Mouse (Mus musculus): Measurements from ENCODE around the gene Cldn4.

Cldn4 gene

DNA sequence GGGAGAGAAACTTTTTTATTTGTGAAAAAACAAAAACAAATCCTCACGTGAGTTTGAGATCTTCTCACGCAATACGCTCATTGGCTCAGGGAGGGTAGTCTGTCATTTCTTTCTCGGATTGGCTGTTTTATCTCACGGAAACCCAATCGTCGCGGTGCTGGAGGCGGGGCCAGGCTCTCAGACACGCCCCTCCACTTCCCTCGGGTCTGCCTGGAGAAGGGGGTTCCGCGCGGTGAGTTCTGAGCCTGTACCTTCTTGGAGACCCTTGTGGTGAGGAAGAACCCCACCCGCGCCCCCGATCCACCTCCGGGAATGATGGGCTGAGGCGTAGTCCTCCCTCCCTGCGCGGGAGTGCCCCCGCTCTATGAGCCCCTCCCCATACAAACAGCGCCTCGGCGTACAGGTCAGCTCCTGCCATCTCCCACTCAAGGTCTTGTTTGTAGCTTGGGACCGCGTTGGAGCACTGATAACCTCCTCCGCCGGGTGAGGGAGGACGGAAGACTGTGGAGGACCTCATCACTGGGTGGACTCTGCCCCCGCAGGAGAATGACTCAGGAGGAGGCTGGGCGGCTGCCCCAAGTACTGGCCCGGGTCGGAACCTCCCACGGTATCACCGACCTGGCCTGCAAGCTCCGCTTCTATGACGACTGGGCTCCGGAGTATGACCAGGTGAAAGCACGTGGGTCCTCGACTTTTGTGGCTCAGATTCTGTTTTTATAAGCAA is 14.4 kb downstream of the Cldn4 start, which contains the start of gene Mettl27:
TSS of gene Mettl27 (plus strand) at position 190 of the 724 bp plus-strand sequence.
- peak; percentile 89 for DNase-seq (ENCODE audit: low spot score)

DNA sequence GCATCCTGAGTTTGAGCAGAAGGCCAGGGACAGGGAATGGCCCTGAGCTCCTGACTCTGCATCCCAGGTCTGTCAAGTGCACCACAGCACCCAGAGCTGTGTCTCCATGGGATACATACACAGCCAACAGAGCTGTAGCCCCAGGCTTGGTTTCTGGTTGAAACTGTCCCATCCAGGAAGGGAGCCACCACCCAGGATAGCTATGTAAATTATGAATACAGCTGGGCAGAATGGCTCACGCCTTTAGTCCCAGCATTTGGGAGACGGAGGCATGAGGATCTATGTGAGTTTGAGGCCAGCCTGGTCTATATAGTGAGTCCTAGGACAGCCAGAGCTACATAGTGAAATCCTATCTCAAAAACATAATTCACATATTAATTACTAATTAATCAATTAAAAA is 16.7 kb downstream of the Cldn4 start:
- DNase-seq (ENCODE audit: low spot score): no peak

DNA sequence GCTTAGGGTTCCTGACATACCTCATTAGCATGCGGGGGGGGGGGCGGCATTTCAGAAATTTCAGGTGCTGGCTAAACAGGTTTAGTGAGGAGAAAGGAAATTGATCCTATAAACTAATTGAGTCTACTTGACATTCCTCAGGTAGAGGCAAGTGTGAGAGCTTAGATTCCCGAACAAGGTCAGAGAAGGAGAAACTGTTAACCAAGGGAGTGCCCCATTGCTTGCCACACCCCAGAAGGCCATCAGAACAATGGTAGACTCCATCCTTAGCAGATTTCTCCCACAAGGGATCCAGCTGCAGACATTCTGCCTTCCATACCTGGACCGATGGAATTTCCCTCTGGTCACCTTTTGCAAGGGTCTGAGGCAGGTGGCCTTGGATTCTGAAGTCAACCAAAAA is 20.0 kb downstream of the Cldn4 start:
- DNase-seq (ENCODE audit: low spot score): no peak

DNA sequence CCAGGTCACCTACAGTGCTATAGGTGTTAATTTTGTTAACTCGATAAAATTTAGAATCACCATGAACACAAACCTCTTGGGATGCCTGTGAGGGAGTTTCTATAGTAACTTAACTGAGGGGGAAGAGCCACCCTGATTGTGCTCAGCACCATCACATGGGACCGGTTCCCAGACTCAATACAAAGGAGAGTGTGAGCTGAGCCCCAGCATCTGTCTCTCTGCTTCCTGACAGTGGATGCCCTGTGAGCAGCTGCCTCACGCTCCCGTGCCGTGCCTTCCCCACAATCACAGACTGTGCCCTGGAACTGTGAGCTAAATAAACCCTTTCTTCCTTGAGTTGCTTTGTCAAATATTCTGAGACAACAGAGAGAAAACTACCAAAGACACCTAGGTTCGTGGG is 23.6 kb downstream of the Cldn4 start:
- DNase-seq (ENCODE audit: low spot score): no peak

DNA sequence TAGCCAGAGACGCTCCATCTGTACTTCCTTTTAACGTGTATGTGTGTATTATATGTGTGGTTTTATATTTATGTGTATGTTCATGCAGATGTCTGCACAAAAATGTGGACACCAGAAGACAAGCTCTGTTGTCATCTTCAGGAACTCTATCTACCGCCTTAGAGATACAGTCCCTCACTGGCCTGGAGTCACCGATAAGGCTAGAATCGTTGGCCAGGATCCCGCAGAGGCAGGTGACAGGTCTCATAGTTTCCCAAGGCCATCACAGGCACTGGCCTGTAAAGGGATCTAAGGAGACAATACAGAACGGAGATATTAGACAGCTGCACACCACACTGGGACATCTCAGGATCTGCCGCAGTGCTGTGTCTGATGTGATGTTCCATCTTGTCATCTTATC is 25.6 kb downstream of the Cldn4 start:
- DNase-seq (ENCODE audit: low spot score): peak; percentile 66

DNA sequence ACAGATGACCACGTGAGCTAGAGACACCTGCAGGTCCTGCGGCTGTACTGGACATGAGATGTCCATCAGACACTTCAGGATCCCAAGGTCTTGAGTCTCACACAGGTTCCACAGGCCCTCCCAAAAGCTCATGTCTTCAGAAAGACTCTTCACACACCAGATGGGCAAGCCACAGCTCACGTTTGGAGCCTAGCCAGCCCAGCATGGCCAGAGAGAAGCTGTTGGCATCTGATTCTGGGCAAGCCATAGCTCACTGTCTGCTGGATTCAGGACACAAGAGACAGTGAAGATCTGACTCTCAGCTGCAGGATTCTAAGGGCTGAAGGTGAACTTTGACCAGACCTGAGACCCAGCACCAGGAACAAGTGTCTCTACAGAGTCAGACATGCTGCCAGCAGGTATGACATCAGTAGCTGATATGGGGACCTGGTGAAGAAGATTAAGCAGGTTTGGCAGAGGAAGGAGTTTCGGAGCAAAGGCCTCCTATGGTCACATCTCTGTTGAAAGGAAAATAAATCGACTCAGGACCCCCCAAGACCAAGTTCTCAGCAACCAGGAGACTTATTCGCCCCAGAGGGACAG is 26.5 kb downstream of the Cldn4 start:
- peak; percentile 52 for DNase-seq (ENCODE audit: low spot score)

DNA sequence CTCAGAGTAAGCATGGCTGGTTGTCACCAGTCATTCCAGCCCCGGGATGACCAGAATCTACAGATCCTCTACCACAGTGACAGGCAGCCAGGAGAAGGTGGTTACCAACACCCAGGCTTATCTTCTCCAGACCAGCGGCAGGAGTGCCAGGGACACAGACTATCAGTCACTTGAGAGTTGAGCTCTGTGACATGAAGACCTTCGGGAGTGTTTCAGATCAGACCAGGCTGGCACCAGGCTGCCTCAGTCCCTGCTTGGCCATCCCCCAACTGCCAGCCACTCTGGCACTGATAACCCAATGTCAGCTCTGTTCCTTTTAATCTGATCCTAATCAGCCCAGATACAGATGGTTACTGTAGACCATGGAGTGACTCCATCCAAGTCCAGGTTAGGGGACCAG is 27.6 kb downstream of the Cldn4 start:
- DNase-seq (ENCODE audit: low spot score): peak; percentile 88

DNA sequence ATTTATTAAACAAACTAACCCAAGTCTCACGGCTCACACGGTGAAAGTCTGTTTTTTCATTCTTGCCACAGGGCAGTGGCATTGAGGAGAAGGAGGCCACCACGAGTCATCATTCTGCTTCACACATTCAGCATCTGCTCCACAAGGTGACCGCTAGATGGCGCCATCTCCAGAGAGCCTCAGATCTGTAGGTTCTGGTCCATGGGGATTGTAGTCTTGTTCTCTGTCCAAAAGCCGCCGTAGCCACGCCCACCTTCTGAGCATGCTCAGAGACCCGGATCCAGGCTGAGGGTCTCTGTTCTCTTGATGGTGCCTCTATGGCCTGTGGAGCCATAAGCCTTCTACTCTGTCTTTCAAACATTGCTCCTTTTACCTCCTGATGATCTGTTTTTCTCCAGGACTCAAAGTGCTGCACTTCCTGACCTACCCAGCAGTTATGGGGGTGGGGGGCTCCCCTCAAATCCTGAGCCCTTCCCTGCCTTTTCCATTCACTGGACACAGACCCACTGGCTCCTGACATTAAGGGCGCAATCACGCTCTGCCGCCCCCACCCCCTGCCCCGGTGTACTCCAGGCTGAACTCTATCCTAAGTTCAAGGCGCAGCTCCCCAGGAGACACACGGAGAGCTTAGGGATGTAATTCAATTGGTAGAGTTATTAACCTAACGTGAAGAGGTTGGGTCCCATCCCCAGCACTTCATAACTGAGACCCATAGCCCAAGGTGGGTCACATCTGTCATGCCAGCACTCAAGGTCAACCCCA is 28.5 kb downstream of the Cldn4 start:
- peak; percentile 97 for DNase-seq (ENCODE audit: low spot score)

DNA sequence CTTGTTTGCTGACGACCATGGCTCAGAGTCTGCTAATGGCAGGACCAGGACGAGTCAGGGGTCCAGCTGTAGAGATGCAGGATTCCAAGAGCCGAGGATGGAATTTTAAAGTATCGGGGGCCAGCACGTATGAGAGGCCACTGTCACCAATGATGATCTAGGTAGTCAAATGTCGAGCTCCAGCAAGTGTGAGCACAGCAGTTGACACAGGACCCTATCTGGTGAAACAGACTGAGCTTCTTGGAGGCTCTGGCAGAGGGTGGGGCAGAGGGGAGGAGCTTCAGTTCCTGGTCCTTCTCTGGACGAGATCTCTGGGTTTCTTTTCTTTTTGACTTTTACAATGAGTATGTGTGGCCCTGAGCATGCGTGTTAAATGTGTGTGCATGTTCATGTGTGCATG is 31.4 kb downstream of the Cldn4 start, which contains the start of gene Cldn13:
TSS of gene Cldn13 (minus strand) at position 216 of the 400 bp plus-strand sequence.
- DNase-seq (ENCODE audit: low spot score): peak; percentile 92

DNA sequence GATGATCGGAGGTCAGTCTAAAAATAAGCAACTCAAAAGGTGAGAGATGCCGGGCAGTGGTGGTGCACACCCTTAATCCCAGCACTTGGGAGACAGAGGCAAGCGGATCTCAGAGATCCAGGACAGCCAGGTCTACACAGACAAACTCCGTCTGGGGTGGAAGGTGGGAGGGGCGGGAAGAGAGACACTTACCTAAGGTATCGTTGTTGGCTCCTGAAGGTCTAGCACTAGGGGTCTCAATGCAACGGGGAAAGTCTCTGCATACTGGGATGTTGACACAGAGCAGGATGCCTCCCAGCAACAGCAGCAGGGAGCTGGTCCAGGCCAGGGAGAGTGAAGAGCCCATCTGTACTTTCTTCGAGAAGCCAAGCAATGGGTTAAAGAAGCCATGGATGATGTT is 32.2 kb downstream of the Cldn4 start:
- DNase-seq (ENCODE audit: low spot score): peak; percentile 40

DNA sequence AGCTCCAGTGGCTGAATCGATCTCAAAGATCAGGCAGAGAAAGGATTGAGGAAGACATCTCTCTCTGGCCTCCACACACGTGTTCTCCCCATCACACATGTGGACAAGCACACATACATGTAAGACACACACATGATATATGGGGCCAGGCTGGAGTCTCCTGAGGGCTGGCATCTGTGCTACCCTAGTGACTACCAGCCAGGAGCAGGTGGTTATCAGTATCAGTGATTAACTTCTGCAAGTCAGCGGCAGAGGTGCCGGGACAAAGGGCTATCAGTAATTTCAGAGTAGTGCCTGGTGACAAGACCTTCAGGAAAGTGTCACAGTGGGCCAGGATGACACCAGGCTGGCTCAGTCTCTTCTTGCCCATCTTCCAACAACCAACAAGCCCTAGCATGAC is 33.0 kb downstream of the Cldn4 start:
- peak; percentile 90 for DNase-seq (ENCODE audit: low spot score)

DNA sequence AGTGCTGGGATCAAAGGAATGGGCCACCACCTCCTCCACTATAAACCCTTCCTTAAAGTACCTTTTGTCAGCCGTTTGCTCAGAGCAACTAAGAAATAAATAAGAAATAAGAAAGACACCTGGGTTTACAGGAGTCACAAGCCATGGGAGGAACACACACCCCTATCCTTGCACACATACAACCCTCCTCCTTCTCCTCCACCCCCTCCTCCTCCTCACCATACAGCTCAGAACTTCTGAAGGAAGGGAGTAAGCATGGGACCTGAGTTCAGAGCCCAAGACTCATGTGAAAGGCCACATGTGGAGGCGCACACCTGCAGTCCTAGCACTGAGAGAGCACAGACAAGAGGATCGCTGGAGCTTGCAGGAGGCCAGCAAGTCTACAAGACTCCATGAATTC is 33.4 kb downstream of the Cldn4 start:
- DNase-seq (ENCODE audit: low spot score): no peak

DNA sequence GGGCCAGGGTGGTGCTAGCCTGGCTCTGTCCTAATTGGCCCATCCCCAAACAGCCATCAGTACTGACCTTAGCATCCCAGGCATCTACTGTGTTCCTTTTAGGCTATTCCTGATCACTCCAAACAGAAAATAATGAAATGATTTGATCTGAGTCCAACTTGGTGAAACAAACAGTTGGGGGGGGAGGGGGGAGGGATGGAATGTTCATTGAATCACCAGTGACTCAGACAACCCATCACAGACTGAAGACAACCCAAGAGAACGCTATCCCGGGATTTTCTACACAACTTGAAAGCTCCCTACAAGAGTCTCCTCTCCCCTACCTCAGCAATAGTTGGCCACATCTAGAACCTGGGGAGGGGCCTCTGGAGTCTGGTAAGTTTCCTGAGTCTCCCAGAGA is 34.8 kb downstream of the Cldn4 start:
- no peak for DNase-seq (ENCODE audit: low spot score)

DNA sequence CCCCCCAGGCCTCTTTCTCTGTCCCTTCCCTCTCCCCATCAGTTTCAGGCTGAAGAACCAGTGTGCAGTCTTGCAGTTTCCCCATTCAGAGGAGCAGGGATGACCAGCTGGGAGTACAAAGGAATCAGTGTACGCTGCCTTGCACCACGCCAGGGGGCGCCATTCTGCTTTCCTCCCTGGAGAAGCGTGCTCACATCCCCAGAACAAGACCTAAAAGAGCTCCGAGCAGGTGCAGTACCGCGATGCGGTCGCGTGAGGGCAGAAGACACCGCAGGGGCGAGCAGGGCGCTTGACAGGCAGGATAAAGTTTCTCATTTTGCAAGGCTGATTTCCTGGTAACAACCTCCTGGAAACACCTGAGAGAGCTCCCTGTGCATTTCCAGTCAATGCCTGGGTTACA is 39.6 kb downstream of the Cldn4 start:
- peak; percentile 88 for DNase-seq (ENCODE audit: low spot score)

DNA sequence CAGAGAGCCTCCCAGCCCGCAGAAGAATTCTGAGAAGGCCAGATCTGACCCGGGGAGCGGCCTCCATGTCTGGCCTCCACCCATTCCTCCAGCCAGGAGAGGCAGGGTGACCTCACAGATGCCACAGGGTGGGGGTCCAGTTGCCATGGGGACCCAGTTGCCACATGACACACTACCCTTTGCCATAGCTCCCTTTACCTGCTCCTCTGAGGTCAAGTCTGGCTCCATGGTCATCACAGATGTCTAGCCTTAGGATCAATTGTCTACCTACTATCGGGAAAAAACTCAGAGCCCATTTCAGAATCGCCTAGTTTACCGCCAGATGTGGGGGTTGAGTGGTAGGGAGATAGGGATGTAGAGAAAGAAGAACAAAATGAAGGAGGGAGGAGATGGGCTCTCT is 40.1 kb downstream of the Cldn4 start, which contains the start of gene Tmem270:
TSS of gene Tmem270 (minus strand) at position 101 of the 400 bp plus-strand sequence.
- DNase-seq (ENCODE audit: low spot score): no peak

DNA sequence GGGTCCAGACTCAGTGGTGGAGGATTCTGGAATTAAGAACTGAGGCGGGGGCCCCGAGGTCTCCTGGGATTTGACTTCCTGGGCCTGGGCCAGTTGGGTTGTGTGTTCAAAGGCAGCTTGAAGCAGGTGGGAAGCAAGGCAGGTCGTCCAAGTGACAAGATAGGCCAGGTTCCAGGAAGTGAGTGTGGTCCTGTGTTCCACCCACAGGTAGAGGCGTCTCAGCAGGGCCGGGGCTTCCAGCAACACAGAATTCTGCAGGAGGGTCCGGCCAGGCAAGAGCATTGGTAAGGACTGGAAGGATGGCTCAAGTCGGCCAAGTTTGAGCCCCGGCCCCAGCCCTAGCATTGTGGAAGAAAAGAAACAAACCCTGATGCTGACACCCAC is 45.1 kb downstream of the Cldn4 start:
- no peak for DNase-seq (ENCODE audit: low spot score)

DNA sequence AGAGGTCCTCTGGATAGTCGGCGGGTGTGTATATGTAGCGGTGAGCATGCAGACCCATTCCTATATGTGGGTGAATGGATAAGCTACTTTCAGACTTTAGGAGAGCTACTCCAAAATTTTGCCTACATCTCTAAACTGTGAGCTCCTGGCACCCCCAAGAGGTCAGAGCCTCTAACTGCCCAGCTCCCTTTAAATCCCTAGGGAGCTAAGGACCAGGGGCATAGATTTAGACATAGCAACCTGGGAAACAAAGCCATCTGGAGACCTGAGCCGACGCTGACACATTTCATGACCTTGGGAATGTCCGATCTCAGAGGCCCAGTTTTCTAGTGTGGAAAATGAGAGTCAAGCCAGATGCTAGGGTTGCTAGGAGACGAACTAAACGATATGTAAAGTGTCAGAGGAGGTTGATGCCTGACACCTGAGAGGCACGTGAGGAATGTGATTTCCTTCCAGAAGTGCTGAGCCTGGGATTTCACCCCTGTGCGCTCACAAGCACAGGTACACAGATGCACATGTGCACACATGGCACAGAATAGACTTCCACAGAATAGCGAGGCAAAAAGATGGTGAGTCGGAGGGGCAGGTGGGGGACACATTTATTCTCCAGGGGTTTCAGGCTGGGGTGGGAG is 45.6 kb downstream of the Cldn4 start:
- no peak for DNase-seq (ENCODE audit: low spot score)

DNA sequence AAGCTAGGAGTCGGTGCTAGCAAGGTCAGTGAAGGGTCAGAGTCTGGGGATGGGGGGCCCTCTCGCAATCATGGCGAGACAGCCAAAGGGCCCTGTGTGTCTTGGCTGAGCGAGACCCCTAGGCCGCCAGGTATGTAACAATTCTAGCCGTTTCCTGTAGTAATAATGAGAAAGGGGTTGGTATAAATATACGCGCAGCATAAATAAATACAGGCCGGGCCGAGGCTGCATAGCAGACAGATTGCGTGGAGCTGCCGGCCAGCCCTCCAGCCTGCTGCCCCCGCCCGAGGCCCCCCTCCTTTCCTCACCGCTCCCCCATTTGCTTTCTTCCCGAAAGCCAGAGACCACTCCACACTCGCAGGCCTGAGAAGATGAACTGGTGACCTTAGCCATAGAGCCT is 49.1 kb downstream of the Cldn4 start:
- DNase-seq (ENCODE audit: low spot score): no peak

DNA sequence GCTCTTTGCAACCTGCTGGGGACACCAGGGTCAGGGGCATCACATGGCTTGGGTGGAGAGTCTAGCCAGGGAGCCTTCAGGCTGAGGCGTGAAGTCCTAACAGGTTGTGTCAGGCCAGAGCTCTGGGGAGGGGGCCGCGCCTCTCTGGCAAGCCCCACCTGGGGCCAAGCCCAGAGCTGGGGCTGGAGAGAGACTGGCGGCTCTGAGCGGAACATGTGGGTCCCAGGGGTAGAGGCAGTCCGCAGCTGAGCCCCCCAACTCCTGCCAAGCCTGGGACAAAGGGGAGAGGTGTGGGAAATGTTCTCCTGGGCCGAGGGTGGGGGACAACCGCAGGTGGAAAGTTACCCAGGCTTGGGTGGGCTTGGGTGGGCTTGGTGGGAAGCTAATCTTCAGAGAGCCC is 49.8 kb downstream of the Cldn4 start:
- DNase-seq (ENCODE audit: low spot score): no peak

DNA sequence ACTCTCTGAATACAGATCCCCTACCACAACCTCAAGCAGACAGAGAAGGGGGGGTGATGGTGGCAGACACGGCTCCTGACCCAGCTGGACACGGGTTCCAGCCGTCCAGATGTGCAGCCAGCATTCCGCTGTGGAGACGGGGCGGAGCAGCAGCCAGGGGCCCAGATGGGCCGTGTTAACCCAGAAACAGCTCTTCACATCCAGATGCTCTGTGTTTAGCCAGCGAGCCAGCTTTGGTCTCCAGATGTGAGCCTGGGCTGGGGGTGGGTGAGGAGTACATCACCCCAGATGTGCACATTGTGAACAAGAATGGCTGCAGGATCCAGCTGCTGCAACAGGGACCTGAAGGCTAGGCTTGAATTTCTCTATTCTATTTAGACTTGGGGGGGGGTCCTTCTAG is 51.4 kb downstream of the Cldn4 start:
- DNase-seq (ENCODE audit: low spot score): no peak

Measured in c-Kit-positive CD71-positive TER-119-positive erythroid progenitor cells, embryonic 14.5 days (primary cell).